Comparison of ENCODE assay signal across 9 mouse cellular contexts in the genomic region with DNA sequence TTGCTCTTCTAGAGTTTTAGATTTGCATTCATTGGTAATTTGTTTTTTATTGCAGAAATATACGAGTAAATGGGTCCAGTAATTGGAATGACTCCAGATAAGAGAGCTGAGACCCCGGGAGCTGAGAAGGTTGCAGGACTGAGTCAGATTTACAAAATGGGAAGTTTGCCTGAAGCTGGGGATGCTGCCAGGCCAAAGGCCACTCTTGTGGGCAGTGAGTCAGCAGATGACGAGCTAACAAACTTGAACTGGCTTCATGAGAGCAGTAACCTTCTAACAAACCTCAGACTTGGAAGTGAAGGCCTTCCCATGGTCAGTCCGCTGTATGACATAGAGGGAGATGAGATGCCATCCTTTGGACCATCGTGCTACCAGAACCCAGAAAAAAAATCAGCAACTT. TPM values are rescaled to one million over a fixed set of nuclear protein-coding genes. Genes with fewer than 3 reads are reported as not detected.
DNase-seq lines count a peak whose midpoint lies in the region; ATAC-seq and TF ChIP-seq lines count a peak whose summit lies in the region.
"Had no signal": no experiment of that assay in that cellular context is flagged by ENCODE, and none has a peak within 500 bp of the region (broad histone marks: within the 10 kb centered on the region; RNA-seq: fewer than 3 reads in every experiment).

No protein-coding gene starts in this region.

- TF ChIP-seq CTCF in embryonic fibroblast, embryonic 13.5 days (IDR thresholded peaks at IDR 0.05; ENCODE audit: borderline replicate concordance, insufficient read depth, low read length): no peak

- H3K36me3 ChIP-seq in liver, embryonic 11.5 days (ENCODE audit: control insufficient read depth, insufficient read depth, low read length): peaks cover 6% of the 10 kb centered on the region; the same call in 1 of the 2 replicates

- WGBS in liver, embryonic 11.5 days: 66% methylated on average over 5 of the region's 5 CpGs

- H3K9me3 ChIP-seq in liver, embryonic 11.5 days (ENCODE audit: control insufficient read depth, low read length): no peaks in the 10 kb centered on the region
- H3K9me3 ChIP-seq: megakaryocyte, embryonic 14.5 days had no signal

- peaks cover 30% of the 10 kb centered on the region for H3K4me1 ChIP-seq in liver, embryonic 11.5 days (replicated peaks; ENCODE audit: control insufficient read depth, insufficient read depth, low read length)
- peaks cover 5% of the 10 kb centered on the region for H3K4me1 ChIP-seq in embryonic fibroblast, embryonic 13.5 days (ENCODE audit: control insufficient read depth, insufficient read depth, low read length)

- H3K27me3 ChIP-seq in liver, embryonic 11.5 days (replicated peaks; ENCODE audit: control insufficient read depth, insufficient read depth, low read length): no peaks in the 10 kb centered on the region
- H3K27me3 ChIP-seq: megakaryocyte, embryonic 14.5 days had no signal

- peak; percentile 31 for DNase-seq in liver
- no peak for DNase-seq in liver, embryonic 11.5 days (ENCODE audit: low spot score)
- peak; percentile 81 to 84 for DNase-seq in kidney, postnatal 36 days
- peak; percentile 79 for DNase-seq in ovary, adult 18-20 months (ENCODE audit: low spot score)
- no peak for DNase-seq in thymus, postnatal 10 days (ENCODE audit: low spot score in 2 of 2)
- DNase-seq in left cerebral cortex, postnatal 14 days (ENCODE audit: low spot score in 2 of 2): no peak

- H3K4me2 ChIP-seq in liver, embryonic 11.5 days: no peak overlapping the region

- ATAC-seq in liver, embryonic 11.5 days (replicated peaks; ENCODE audit: low FRiP score): no peak
- no peak for ATAC-seq in inflammation-experienced regulatory T-cells, adult 6 months

- TF ChIP-seq POLR2A in embryonic fibroblast, embryonic 13.5 days (IDR thresholded peaks at IDR 0.05; ENCODE audit: low read depth, low read length): no peak

- H3K9ac ChIP-seq in liver, embryonic 11.5 days (ENCODE audit: low read depth, low read length): no peak overlapping the region

- intact Hi-C loops in left cerebral cortex, postnatal 14 days (cut with DNase I): no loop called here

- no peak overlapping the region for H3K4me3 ChIP-seq in liver, embryonic 11.5 days (ENCODE audit: low read depth, low read length)
- no peak overlapping the region for H3K4me3 ChIP-seq in embryonic fibroblast, embryonic 13.5 days (ENCODE audit: insufficient read depth, low read length)
- H3K4me3 ChIP-seq: megakaryocyte, embryonic 14.5 days had no signal

- no peak overlapping the region; the same call in 1 of the 2 replicates for H3K27ac ChIP-seq in liver, embryonic 11.5 days (ENCODE audit: low read depth, low read length)
- peak overlapping the region; percentile 74; the same call in 1 of the 2 replicates for H3K27ac ChIP-seq in embryonic fibroblast, embryonic 13.5 days (ENCODE audit: insufficient read depth, low read length)

RNA-seq across cellular contexts. Expression of a gene that starts 22.1 kb away (rescaled TPM):
- 15.0 and 15.3 TPM in 2 replicates for polyA plus RNA-seq in liver, embryonic 11.5 days (2014; fragmentation: Nextera tagmentation; extraction: Ambion mirVana)
- polyA plus RNA-seq in embryonic fibroblast, embryonic 13.5 days (2011; ENCODE audit: insufficient read length, low read depth, missing spikeins): 28.5 and 40.6 TPM in 2 replicates
- polyA plus RNA-seq in inflammation-experienced regulatory T-cells, adult 6 months (2017; shearing (Covaris generic)): 10 to 100 TPM; 36.0 to 43.5 (median 43.0) TPM
- 10 to 100 TPM; 11.5 to 12.1 TPM for total RNA-seq in left cerebral cortex, postnatal 14 days (2021)

Comparison
In these comparisons a context has a peak if more than half of its experiments do, and no peak if none do; other contexts are left out.
1. DNase-seq: peak in liver (single experiment), kidney, postnatal 36 days (2 of 2) and ovary, adult 18-20 months (single experiment); none in liver, embryonic 11.5 days (single experiment), thymus, postnatal 10 days (0 of 2) and left cerebral cortex, postnatal 14 days (0 of 2).